Mouse (Mus musculus) ES-Bruce4 (cell line): ENCODE results near the gene Med31. TPM values are rescaled to one million over a fixed set of nuclear protein-coding genes. Genes with fewer than 3 reads are reported as not detected.

Experiments
- H3K27ac ChIP-seq: 2 replicates; pipeline ENCODE4 v1.5.1; 2012; ENCODE audit warnings: low read length, inconsistent platforms; ENCODE audit not compliant: insufficient read depth
- H3K27me3 ChIP-seq: 2 replicates; pipeline ENCODE4 v1.6.1; 2012; ENCODE audit warnings: mild to moderate bottlenecking, low read length, inconsistent platforms; ENCODE audit not compliant: control insufficient read depth, poor library complexity, insufficient read depth, severe bottlenecking
- H3K36me3 ChIP-seq: 2 replicates; pipeline ENCODE4 v1.6.1; 2012; ENCODE audit warnings: inconsistent platforms, mild to moderate bottlenecking, low read length, moderate library complexity; ENCODE audit not compliant: control insufficient read depth, poor library complexity, insufficient read depth, severe bottlenecking
- H3K4me1 ChIP-seq: one replicate; pipeline ENCODE4 v1.8.1; 2011; ENCODE audit warnings: low read length; ENCODE audit not compliant: control insufficient read depth, insufficient read depth
- H3K4me3 ChIP-seq: 2 replicates; pipeline ENCODE4 v1.5.1; 2011; ENCODE audit warnings: low read depth, mild to moderate bottlenecking, low read length
- H3K9ac ChIP-seq: 2 replicates; pipeline ENCODE4 v1.6.1; 2012; ENCODE audit warnings: low read depth, mild to moderate bottlenecking, inconsistent platforms; ENCODE audit not compliant: poor library complexity, severe bottlenecking
- H3K9me3 ChIP-seq: replicated peaks from 2 replicates; pipeline ENCODE4 v1.6.1; 2012; ENCODE audit warnings: mild to moderate bottlenecking, low read length, inconsistent platforms; ENCODE audit not compliant: control insufficient read depth, poor library complexity, insufficient read depth, severe bottlenecking
- CTCF ChIP-seq: IDR thresholded peaks from one replicate; pipeline ENCODE4 v1.8.1; 2011; ENCODE audit warnings: low read depth, low read length
- EP300 ChIP-seq: IDR thresholded peaks from 2 replicates; pipeline ENCODE4 v1.6.1; 2011; ENCODE audit warnings: low read depth, low read length; ENCODE audit not compliant: insufficient read depth
- POLR2A ChIP-seq: IDR thresholded peaks from one replicate; pipeline ENCODE4 v1.8.1; 2011; ENCODE audit warnings: low read length; ENCODE audit not compliant: insufficient read depth
- polyA plus RNA-seq: library from polyadenylated mRNA; stranded (reverse); fragments of >200 nt; gene quantifications from 2 replicates; pipeline ENCODE4 v1.2.4, GENCODE M21; 2011; ENCODE audit warnings: low read depth; ENCODE audit not compliant: missing spikeins, insufficient read depth, insufficient read length

The Med31 gene
- 25.3 and 25.7 TPM in 2 replicates for polyA plus RNA-seq

DNA sequence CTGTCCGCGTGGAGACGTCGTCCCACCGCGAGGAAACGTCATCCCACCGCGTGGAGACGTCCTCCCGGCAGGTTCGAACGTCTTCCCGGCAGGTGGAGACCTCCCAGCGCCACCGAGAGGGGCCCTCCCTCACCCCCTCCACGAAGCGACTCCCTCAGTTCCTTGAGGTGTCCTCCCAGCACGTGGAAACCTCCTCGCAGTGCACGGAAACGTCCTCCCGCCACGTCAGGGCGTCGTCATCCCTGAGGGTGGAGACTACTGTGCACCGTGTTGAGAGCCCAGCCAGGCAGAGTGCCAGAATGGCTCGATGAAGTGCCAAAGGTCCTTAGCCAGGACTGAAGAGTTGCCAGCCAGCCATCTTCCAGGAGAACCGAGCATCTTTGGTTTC lies at the start of gene Med31:
Gene Med31, minus strand, starts transcription at position 183 of the 388 bp plus-strand sequence.
- peak within 1 kb of the TSS; percentile 72 for H3K9ac ChIP-seq
- H3K27ac ChIP-seq = peak within 1 kb of the TSS; percentile 8; the same call in 1 of the 2 replicates
- peaks cover 4% of the 10 kb centered on the region; the same call in 1 of the 2 replicates for H3K36me3 ChIP-seq
- H3K9me3 ChIP-seq = no peaks in the 10 kb centered on the region
- no peaks in the 10 kb centered on the region for H3K4me1 ChIP-seq
- H3K4me3 ChIP-seq = peak within 1 kb of the TSS; percentile 82
- no peak for TF ChIP-seq CTCF
- TF ChIP-seq POLR2A = no peak
- no peak for TF ChIP-seq EP300
- H3K27me3 ChIP-seq = no peaks in the 10 kb centered on the region

DNA sequence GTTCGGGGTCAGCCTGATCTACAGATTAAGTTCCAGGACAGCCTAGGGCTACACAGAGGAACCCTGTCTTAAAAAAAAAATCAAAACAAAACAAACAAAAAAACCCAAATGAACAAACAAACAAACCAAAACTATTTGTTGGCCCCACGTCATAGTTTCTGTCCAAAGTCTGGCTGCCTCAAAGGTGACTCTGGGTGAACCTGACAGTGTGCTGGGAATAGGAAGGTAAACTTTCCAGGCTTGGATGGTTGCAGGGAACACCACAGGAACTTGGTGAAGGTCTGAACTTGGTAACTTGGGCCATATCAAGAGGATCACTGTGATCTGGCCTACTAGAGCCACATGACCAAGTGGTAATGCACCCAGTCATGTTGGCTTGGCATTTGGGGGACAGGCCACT lies 41.0 kb upstream of the Med31 start:
- Histone ChIP-seq H3K4me1 (no peaks in the 10 kb centered on the region), H3K27me3 (no peaks in the 10 kb centered on the region), H3K36me3 (no peaks in the 10 kb centered on the region), H3K9ac (no peak overlapping the region), H3K9me3 (no peaks in the 10 kb centered on the region), H3K27ac (no peak overlapping the region), H3K4me3 (no peak overlapping the region)
- TF ChIP-seq POLR2A (no peak), CTCF (no peak), EP300 (no peak)

- no peaks in the 10 kb centered on the region for H3K9me3 ChIP-seq
- no peaks in the 10 kb centered on the region for H3K27me3 ChIP-seq
- no peak overlapping the region for H3K27ac ChIP-seq
- H3K36me3 ChIP-seq = no peaks in the 10 kb centered on the region
- H3K4me1 ChIP-seq = no peaks in the 10 kb centered on the region
- H3K4me3 ChIP-seq = no peak overlapping the region
- no peak overlapping the region for H3K9ac ChIP-seq
- TF ChIP-seq POLR2A (no peak), CTCF (no peak), EP300 (no peak)
Observed at GRCm38 (mm10) chr11:72255629-72256028, 40.2 kb upstream of the Med31 start.

GRCm38 (mm10) chr11:72245196-72245753 lies 29.9 kb upstream of the Med31 start:
- TF ChIP-seq EP300 (no peak), POLR2A (no peak), CTCF (no peak)
- no peak overlapping the region for H3K4me3 ChIP-seq
- no peaks in the 10 kb centered on the region for H3K36me3 ChIP-seq
- H3K27me3 ChIP-seq = no peaks in the 10 kb centered on the region
- no peak overlapping the region for H3K9ac ChIP-seq
- H3K4me1 ChIP-seq = no peaks in the 10 kb centered on the region
- H3K27ac ChIP-seq = no peak overlapping the region
- no peaks in the 10 kb centered on the region for H3K9me3 ChIP-seq

DNA sequence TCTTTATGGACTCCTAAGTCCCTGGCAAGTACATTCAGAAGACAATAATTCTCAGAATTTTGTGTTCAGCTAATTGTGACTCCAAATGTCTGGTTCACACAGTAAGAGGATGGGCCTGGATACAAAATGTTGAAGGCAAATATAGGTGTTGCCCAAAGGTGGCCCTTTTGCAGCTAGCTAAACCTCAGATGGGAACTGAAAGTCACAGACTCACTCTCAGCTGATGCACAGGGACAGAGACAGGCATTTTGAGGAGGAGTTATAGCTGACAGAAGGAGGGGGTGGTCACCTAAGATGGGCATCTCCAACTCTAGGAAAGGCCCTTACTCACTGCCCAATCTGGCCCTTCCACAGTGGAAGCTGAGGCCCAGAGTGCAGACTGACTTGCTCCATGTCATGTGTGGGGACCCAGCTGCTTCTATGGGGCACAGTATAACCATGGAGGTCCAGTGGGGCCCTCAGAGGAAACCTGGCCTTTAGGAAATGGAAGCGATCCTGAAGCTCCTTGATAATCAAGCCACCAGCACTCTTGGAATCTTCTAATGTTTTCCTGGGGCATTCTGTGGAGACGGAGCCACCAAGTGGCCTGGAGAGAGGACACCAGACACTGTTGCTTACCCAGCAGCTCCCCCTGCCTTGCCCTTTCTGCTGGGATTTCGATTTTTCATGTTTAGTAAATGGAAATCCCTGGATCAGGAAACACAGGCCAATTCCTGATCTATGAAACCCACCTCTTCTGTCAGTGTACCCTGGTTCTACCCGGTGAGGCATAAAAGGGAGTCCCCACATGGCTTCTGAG lies 24.9 kb upstream of the Med31 start:
- Histone ChIP-seq H3K36me3 (no peaks in the 10 kb centered on the region), H3K4me3 (no peak overlapping the region), H3K9me3 (no peaks in the 10 kb centered on the region), H3K9ac (no peak overlapping the region), H3K4me1 (no peaks in the 10 kb centered on the region), H3K27me3 (no peaks in the 10 kb centered on the region), H3K27ac (no peak overlapping the region)
- TF ChIP-seq POLR2A (no peak), CTCF (no peak), EP300 (no peak)

- no peak overlapping the region for H3K9ac ChIP-seq
- no peak overlapping the region for H3K27ac ChIP-seq
- no peaks in the 10 kb centered on the region for H3K9me3 ChIP-seq
- no peak overlapping the region for H3K4me3 ChIP-seq
- no peaks in the 10 kb centered on the region for H3K4me1 ChIP-seq
- H3K36me3 ChIP-seq = no peaks in the 10 kb centered on the region
- TF ChIP-seq EP300 (no peak), POLR2A (no peak), CTCF (no peak)
- H3K27me3 ChIP-seq = no peaks in the 10 kb centered on the region
Observed at GRCm38 (mm10) chr11:72234013-72234412, 18.6 kb upstream of the Med31 start.
